Mouse (Mus musculus): ENCODE measurements around the gene Tmub1.
A peak's percentile ranks its signal among the peaks of the same experiment; 100 is the strongest.

Gene Tmub1

DNA sequence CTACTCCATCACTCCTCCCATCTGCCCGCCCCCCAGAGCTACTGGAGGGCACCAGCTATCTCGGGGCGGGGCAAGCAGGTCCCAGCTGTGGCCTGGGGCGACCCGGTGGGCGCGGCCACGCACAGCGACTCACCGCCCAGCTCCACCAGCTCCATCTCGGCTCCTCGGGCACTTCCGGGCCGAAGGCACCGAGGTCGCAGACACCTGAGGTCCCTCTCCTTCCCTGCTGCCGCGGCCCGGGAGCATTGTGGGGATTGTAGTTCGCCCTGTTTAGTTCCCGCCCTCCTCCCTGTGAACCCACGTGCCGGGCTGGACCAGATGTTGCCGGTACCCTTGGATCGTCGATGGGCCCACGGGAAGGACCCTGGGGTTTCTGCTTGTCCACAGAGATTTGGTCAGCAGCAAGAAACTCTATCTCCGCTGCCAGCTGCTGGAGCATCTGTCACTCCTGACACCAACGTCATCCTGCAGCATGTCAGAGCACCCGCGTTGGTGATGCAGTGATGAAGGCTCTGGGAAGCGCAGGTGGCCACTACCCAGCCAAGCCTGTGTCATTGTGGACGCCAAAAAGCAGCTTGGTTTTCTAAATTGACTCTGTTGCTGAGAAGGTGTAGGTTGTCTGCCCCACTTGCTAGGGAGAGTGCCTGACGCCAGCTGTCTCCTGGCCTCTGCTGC, at the start of gene Tmub1:
Gene Tmub1, minus strand, starts transcription at position 231 of the 675 bp plus-strand sequence.
- peak; percentile 94 for DNase-seq (ENCODE audit: low spot score)

DNA sequence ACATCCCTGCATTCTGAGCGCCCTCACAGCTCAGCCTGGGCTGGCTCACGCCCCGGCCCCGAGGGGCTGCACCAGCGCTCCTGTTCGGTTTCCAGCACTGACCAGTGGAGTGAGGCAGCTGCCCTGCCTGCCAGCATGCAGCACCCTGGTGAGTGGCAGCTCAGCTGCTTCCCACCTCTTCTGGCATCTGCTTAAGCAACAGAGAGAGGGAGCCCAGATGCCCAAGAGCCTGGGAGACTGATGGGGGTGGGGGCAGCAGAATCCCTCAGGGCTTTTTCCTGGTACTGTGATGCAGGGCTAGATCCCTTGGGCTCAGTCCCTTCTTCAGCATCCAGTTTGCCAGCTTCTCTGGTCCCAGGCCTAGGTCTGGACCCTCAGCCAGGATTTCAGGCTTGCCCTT, 49.1 kb upstream of the Tmub1 start:
- no peak for DNase-seq (ENCODE audit: low spot score)

DNA sequence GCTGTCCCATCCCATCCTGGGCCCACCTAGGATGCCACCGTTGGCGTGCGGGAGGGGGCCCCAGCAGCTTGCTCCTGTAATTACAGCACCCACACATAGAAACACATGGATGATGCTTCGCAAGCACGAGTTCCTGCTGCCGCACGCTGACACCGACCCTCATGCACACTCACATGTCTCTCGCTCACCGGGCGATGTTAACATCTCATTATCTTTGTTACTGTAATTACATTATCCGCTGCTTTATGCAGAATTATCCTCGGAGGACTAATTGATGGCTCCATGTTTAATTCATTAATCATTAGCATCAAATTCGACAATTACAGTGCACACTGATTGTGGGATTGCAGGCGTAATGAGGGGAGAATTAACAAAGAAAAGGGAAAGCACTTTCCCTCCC, 47.4 kb upstream of the Tmub1 start:
- no peak for DNase-seq (ENCODE audit: low spot score)

- DNase-seq (ENCODE audit: low spot score) = no peak
Observed at GRCm38 (mm10) chr5:24492546-24493285, 45.1 kb upstream of the Tmub1 start.

- no peak for DNase-seq (ENCODE audit: low spot score)
Observed at GRCm38 (mm10) chr5:24490413-24490920, 42.8 kb upstream of the Tmub1 start.

GRCm38 (mm10) chr5:24486738-24487137, 39.1 kb upstream of the Tmub1 start:
- DNase-seq (ENCODE audit: low spot score) = no peak

- DNase-seq (ENCODE audit: low spot score) = peak; percentile 70
Observed at GRCm38 (mm10) chr5:24486097-24486496, 38.4 kb upstream of the Tmub1 start.

- no peak for DNase-seq (ENCODE audit: low spot score)
Observed at GRCm38 (mm10) chr5:24484963-24485362, 37.3 kb upstream of the Tmub1 start.

DNA sequence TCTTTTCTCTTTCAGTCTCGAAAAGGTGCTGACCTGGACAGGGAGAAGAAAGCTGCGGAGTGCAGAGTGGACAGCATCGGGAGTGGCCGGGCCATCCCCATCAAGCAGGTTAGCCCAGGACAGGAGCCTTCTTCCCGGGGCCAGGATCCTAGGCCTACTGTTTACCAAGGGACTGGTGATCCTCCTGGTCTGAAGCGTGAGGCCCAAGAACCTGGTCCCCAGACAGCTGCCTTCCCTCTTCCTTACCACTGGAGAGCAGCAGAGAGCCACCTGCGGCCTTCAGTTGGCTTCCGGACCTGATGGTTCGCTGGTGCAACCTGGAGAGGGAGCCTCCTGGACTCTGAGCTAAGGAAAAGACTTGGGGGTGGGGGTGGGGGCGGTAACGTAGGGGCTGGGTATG, 35.7 kb upstream of the Tmub1 start:
- peak; percentile 82 for DNase-seq (ENCODE audit: low spot score)

DNA sequence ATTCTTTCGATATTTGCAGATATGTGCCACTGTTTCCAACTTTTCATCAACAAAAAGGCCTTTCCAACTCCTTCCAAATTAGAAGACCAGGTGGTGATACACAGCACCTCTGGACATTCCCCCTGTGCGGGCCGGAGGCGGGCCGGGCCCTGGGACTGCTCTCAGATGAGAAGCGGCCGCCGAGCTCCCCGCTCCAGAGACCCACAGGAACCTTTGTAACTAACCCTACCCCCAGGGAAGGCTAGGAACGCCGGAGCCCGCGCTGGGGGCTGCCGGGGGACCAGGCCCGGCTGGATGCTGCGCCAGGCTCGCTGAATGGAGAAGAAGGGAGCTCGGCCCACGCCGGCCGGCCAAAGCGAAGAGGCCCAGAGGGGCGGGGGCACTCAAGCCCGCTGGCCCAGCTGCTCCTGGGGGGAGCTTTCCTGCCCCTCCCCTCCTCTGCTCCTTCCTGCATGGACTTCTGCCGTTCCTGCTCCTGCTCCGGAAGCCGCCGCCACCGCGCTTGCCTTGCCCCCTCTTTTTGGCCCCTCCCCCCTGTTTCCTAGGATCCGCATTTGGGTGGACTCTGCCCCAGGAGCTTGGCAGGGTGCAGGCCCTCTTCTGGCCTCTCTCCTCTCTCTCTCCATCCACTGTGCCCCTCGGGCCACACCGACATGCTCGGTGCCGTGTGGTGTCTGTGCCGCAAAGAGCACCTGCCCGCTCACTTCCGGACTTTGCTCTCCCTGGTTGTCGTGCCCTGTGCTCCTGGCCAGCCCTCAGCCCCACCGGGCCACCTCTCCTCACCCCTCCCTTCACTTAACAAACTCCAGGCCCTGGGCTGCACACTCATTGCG, 34.8 kb upstream of the Tmub1 start:
- DNase-seq (ENCODE audit: low spot score) = peak; percentile 89

- peak; percentile 69 for DNase-seq (ENCODE audit: low spot score)
Observed at GRCm38 (mm10) chr5:24481647-24482046, 34.0 kb upstream of the Tmub1 start.

DNA sequence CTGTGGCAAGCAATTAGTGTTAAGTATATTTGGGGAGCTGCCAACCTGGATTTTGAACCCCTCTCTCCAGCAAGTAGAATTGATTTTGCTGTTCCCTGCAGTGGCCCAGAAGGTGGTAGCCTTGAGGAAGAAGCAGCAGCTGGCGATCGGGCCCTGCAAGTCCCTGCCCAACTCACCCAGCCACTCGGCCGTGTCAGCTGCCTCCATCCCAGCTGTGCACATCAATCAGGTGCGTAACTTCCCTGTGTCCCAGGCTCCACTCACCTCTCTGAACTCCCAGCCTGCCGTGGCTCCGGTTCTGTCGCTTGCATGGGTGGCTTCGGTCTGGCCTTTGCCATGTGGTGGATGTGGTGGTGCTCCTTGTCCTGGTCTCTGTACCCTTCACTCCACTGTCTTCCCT, 30.3 kb upstream of the Tmub1 start:
- no peak for DNase-seq (ENCODE audit: low spot score)

- no peak for DNase-seq (ENCODE audit: low spot score)
Observed at GRCm38 (mm10) chr5:24475476-24476241, 28.0 kb upstream of the Tmub1 start.

DNA sequence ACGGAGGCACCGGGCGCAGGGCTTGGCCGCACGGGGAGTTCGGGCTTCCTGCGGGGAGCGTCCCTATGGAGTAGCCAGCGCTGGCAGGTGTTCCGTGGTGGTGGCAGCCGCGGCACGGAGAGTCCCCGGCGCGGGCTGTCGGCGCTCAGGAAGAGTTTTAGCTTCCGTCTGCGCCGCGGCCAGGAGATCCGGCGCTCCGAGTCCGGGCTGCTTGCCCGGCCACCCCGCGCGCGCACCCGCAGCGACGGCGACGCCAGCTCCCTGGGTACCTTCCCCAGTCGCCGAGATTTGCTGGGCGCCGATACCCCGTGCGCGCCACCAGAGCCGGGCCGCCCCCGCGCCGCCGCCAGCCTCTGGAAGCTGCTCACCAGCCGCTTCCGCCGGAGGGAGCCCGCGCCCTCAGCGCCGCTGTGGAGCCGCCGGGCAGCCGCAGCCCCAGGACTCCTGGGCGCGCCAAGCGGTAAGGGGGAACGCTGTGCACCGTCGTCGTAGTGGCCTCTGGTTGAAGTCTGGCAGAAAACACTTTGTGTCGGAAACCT, 27.1 kb upstream of the Tmub1 start:
- DNase-seq (ENCODE audit: low spot score) = peak; percentile 36

- peak; percentile 67 for DNase-seq (ENCODE audit: low spot score)
Observed at GRCm38 (mm10) chr5:24474025-24474722, 26.5 kb upstream of the Tmub1 start.

DNA sequence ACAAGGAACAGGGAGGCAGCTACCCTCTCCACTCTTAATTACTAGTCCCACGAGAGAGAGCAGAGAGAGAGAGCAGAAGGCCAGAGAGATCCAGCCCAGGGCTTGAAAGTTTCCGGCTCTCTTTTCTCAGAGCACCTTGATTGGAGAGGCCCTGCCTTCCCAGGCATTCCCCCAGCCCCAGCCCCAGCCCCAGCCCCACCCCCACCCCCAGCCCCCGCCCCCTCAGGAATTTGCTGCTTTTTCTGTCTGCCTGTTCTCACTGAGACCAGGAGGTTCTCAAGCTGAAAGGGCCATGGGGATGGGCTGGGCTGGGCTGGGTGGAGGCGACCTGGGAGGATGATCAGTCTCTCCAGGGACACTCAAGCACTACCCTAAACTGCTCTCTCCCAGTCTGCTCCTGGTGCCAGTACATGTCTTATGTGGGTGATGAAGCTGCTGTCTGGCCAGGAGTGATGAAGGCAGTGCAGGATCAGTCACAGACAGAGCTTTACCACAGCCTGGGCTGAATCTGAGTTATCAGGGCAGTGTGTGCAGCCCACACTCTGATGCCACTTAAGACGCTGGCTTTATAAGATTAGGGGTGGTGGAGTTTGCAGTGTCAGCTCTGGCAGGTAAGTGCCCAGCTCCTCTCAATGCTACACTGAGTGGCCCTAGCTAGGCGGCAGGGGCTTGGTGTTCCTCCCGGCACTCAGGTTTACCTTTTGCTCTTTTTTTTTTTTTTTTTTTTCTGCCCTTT, 25.4 kb upstream of the Tmub1 start:
- DNase-seq (ENCODE audit: low spot score) = peak; percentile 72

DNA sequence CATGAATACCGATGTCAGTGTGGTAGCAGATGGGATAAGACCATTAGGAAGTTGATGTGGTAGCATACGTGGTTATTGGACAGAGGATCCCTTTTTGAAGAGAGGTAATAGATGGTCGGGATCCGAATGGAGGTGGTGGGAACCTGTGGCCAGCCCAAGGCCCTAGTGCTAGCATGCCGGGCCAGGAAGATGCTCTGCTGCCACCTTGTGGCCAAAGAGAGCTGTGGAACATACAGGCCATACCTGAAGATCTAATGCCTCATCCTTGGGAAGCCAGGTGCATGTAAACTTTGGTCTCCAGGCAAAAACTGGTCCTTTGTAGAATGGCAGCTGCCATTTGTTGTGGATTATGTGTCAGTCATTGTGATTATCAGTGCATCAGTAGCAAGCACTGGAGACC, 22.9 kb upstream of the Tmub1 start:
- peak; percentile 64 for DNase-seq (ENCODE audit: low spot score)

GRCm38 (mm10) chr5:24466762-24467161, 19.1 kb upstream of the Tmub1 start:
- no peak for DNase-seq (ENCODE audit: low spot score)

DNA sequence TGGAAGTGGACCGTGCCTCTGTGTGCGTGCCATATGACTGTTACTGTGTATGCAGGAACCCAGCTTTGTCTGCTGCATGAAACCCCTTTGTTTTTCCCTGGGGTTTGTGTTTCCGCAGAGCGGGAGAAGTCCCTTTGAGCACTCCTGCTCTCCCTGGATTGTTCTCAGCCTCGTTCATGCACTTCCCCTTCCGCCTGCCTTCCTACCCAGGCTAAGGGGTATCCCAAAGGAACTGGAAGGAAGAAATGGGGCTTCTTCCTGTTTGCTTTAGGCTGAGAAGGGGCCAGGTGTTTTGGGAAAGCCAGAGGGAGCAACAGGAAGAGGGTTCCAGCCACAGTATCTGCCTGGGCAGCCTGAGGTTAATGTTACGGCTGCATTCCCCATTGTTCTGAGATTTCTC, 8.0 kb upstream of the Tmub1 start:
- no peak for DNase-seq (ENCODE audit: low spot score)

DNA sequence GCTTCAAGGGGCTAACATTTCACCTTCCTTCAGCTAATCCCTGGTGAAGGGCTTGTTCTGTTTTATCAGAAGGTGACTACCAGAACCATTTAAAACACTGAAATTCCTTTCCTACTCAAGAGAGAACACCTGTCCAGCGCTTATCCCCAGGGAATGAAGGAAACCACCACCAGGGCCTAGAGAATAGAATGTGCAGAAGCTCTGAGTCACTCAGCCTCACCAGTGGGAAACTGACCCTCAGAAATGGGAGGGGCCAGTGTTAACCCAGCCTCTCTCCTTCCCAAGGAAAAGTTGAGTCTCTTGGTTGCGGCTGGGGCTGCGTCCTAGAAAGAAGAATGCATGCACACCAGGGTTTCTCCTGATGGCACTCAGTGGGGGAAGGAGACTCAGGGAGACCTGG, 7.4 kb upstream of the Tmub1 start:
- no peak for DNase-seq (ENCODE audit: low spot score)

Data from yolk sac, embryonic 10.5 days (tissue).